Mouse (Mus musculus) G1E (cell line): ENCODE measurements at regions not wholly inside any gene's neighbourhood (a gene's known extent, or its start where the extent isn't known, plus 50 kb on each side); places are given as distances from the start of the nearest gene placed in this dataset.

Experiments used
- ATAC-seq: 2 replicates; pipeline ENCODE4 v1.8.0; 2016; ENCODE audit warnings: mild to moderate bottlenecking; ENCODE audit not compliant: insufficient number of reproducible peaks, poor library complexity, low FRiP score, severe bottlenecking; ENCODE audit errors: extremely low read depth
- DNase-seq: peaks from one replicate; pipeline ENCODE4 v3.0.0; 2012; ENCODE audit warnings: low spot score
- H3K27me3 ChIP-seq: 2 replicates; pipeline ENCODE4 v1.6.1; 2012; ENCODE audit warnings: mild to moderate bottlenecking, low read length, inconsistent platforms; ENCODE audit not compliant: insufficient read depth
- H3K36me3 ChIP-seq: replicated peaks from 2 replicates; pipeline ENCODE3; 2012; ENCODE audit warnings: mild to moderate bottlenecking, inconsistent platforms
- H3K4me1 ChIP-seq: 2 replicates; pipeline ENCODE4 v1.6.1; 2012; ENCODE audit warnings: low read depth, low read length, inconsistent platforms, mixed read lengths; ENCODE audit not compliant: insufficient read depth
- H3K4me3 ChIP-seq: 2 replicates; pipeline ENCODE4 v1.5.1; 2012; ENCODE audit warnings: low read depth, mild to moderate bottlenecking, inconsistent platforms, low read length, moderate library complexity, mixed read lengths
- H3K9me3 ChIP-seq: replicated peaks from 2 replicates; pipeline ENCODE4 v1.6.1; 2012; ENCODE audit warnings: inconsistent platforms
- CTCF ChIP-seq: IDR thresholded peaks from 2 replicates; pipeline ENCODE4 v1.5.1; 2012; ENCODE audit warnings: low read depth, low read length, inconsistent platforms, mixed read lengths
- GATA1 ChIP-seq: IDR thresholded peaks from 2 replicates; pipeline ENCODE4 v1.6.1; 2012; ENCODE audit warnings: borderline replicate concordance, low read length, inconsistent platforms, mixed read lengths
- GATA2 ChIP-seq: IDR thresholded peaks from 2 replicates; pipeline ENCODE4 v1.6.1; 2012; ENCODE audit warnings: low read depth, low read length, inconsistent platforms, borderline replicate concordance
- POLR2AphosphoS5 ChIP-seq: IDR thresholded peaks from 2 replicates; pipeline ENCODE4 v1.6.1; 2012; ENCODE audit warnings: low read depth, low read length, inconsistent platforms; ENCODE audit not compliant: insufficient replicate concordance
- TAL1 ChIP-seq: conservative IDR thresholded peaks from 2 replicates; pipeline ENCODE4 v1.6.1; 2012; ENCODE audit warnings: low read depth, low read length, inconsistent platforms, mixed read lengths

- H3K4me3 ChIP-seq: peak overlapping the region; percentile 49; the same call in 1 of the 2 replicates
- ATAC-seq (no peak; the same call in 1 of the 2 replicates), DNase-seq (no peak)
- no peaks in the 10 kb centered on the region for H3K27me3 ChIP-seq
- no peak for TF ChIP-seq GATA2
- no peak for TF ChIP-seq POLR2AphosphoS5
- TF ChIP-seq CTCF: no peak
- no peak for TF ChIP-seq GATA1
- TF ChIP-seq TAL1: no peak
- H3K9me3 ChIP-seq: no peaks in the 10 kb centered on the region
- no peaks in the 10 kb centered on the region for H3K36me3 ChIP-seq
- peaks cover 65% of the 10 kb centered on the region for H3K4me1 ChIP-seq
These were observed 127.7 kb downstream of the Mrm1 start for GRCm38 (mm10) chr11:84691410-84692148.

- Histone ChIP-seq H3K36me3 (no peaks in the 10 kb centered on the region), H3K9me3 (no peaks in the 10 kb centered on the region), H3K4me1 (peaks cover 62% of the 10 kb centered on the region), H3K4me3 (no peak overlapping the region), H3K27me3 (no peaks in the 10 kb centered on the region)
- TF ChIP-seq GATA1 (no peak), CTCF (no peak), TAL1 (no peak), GATA2 (no peak), POLR2AphosphoS5 (no peak)
- ATAC-seq (no peak), DNase-seq (no peak)
These were observed 132.8 kb downstream of the Mrm1 start for GRCm38 (mm10) chr11:84686473-84686872.

GRCm38 (mm10) chr11:84684325-84684724 lies 135.0 kb downstream of the Mrm1 start:
- no peaks in the 10 kb centered on the region for H3K27me3 ChIP-seq
- no peak overlapping the region for H3K4me3 ChIP-seq
- H3K4me1 ChIP-seq: peaks cover 57% of the 10 kb centered on the region
- TF ChIP-seq GATA1 (no peak), POLR2AphosphoS5 (no peak), GATA2 (no peak), CTCF (no peak)
- no peak for ATAC-seq
- DNase-seq: no peak
- no peaks in the 10 kb centered on the region for H3K9me3 ChIP-seq
- H3K36me3 ChIP-seq: no peaks in the 10 kb centered on the region

GRCm38 (mm10) chr11:84682931-84683330 lies 136.4 kb downstream of the Mrm1 start:
- H3K4me1 ChIP-seq: peaks cover 62% of the 10 kb centered on the region
- ATAC-seq: no peak
- no peaks in the 10 kb centered on the region for H3K9me3 ChIP-seq
- no peak for DNase-seq
- TF ChIP-seq CTCF (no peak), GATA2 (no peak), POLR2AphosphoS5 (no peak), GATA1 (no peak), TAL1 (no peak)
- H3K36me3 ChIP-seq: no peaks in the 10 kb centered on the region
- H3K27me3 ChIP-seq: no peaks in the 10 kb centered on the region
- H3K4me3 ChIP-seq: no peak overlapping the region; the same call in 1 of the 2 replicates

- peaks cover 9% of the 10 kb centered on the region; the same call in 1 of the 2 replicates for H3K27me3 ChIP-seq
These were observed 142.8 kb downstream of the Mrm1 start for GRCm38 (mm10) chr11:84676377-84677078.

GRCm38 (mm10) chr11:84672841-84673473 lies 146.4 kb downstream of the Mrm1 start:
- peaks cover 33% of the 10 kb centered on the region for H3K4me1 ChIP-seq
- no peak for DNase-seq
- H3K9me3 ChIP-seq: no peaks in the 10 kb centered on the region
- H3K4me3 ChIP-seq: no peak overlapping the region
- peaks cover 9% of the 10 kb centered on the region; the same call in 1 of the 2 replicates for H3K27me3 ChIP-seq
- ATAC-seq: no peak
- no peaks in the 10 kb centered on the region for H3K36me3 ChIP-seq
- TF ChIP-seq GATA2: no peak
- no peak for TF ChIP-seq GATA1
- TF ChIP-seq TAL1: no peak
- no peak for TF ChIP-seq POLR2AphosphoS5
- TF ChIP-seq CTCF: no peak

More at GRCm38 (mm10) chr11:84676377-84677078, 142.8 kb downstream of the Mrm1 start:
- peaks cover 51% of the 10 kb centered on the region for H3K4me1 ChIP-seq
- DNase-seq (no peak), ATAC-seq (no peak)
- peak overlapping the region; percentile 31; the same call in 1 of the 2 replicates for H3K4me3 ChIP-seq
- no peaks in the 10 kb centered on the region for H3K36me3 ChIP-seq
- H3K9me3 ChIP-seq: no peaks in the 10 kb centered on the region
- TF ChIP-seq GATA1: no peak
- no peak for TF ChIP-seq POLR2AphosphoS5
- no peak for TF ChIP-seq CTCF
- TF ChIP-seq GATA2: no peak
- TF ChIP-seq TAL1: no peak
